Mouse (Mus musculus): ENCODE results near the gene Ccdc85c.

Ccdc85c gene

GRCm38 (mm10) chr12:108237300-108238006 is 37.8 kb downstream of the Ccdc85c start:
- DNase-seq = no peak

DNA sequence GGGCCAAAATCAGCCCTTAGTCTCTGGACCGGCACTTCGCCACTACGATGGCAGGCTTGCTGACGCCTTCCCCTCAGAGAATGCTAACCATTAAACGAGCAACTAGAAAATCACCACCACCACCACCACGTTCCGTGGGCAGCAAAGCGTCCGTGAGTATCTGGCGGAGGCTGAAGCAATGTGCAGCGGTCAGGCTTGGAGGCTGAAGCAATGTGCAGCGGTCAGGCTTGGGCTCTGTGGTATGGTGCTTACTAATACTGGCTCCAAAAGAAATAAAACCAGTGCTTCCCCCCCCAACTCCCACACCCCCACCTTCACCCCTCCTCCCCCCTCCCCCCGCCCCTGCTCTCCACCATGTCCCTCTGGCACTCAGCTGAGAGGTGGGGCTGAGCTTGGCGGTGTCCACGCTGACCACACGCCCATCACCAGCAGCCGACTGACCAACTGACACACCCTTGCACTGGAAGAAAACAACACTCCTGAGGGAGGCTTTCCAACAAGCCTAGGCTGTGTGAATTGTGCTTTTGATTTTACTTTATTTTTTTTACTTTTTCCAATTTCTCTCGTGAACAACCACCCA is 39.2 kb downstream of the Ccdc85c start:
- no peak for DNase-seq

DNA sequence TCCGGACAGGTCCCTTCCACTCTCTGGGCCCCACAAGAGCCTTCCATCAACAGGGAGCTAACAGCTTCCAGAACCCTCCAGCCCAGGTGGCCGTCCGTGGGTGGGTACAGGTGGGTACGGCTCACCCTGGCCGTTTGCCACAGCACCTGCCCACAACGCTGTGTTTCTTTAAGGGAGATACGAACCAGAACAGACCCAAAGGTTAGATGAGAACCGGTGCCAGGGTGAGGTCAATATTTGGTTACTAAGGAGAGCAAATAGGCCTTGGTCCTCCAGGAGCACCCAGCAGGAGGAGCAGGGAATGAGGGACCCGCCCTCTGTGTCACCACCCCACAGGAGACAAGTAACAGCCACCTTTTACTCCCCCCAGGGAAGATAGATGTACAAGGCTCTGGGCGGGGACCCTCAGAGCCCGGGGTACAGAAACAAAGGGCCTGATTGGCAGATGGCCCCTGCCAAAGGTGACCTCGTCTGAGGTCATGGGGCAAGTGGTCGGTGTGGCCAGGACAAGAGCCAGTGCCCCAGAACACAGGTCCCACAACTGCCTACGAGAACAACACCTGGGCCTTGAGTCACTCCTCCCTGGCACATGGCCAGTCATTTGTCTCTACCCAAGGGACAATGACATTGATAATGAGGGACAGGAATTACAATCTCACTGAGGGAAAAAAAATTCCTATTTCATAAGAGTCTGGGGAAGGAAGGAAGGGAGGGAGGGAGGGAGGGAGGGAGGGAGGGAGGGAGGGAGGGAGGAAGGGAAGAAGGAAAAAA is 40.2 kb downstream of the Ccdc85c start:
- no peak for DNase-seq

GRCm38 (mm10) chr12:108233736-108234135 is 41.5 kb downstream of the Ccdc85c start:
- DNase-seq = no peak

GRCm38 (mm10) chr12:108231901-108232300 is 43.3 kb downstream of the Ccdc85c start:
- DNase-seq = no peak

GRCm38 (mm10) chr12:108230821-108231794 is 44.1 kb downstream of the Ccdc85c start:
- no peak for DNase-seq

- DNase-seq = no peak
Measured at GRCm38 (mm10) chr12:108230077-108230476, 45.1 kb downstream of the Ccdc85c start.

DNA sequence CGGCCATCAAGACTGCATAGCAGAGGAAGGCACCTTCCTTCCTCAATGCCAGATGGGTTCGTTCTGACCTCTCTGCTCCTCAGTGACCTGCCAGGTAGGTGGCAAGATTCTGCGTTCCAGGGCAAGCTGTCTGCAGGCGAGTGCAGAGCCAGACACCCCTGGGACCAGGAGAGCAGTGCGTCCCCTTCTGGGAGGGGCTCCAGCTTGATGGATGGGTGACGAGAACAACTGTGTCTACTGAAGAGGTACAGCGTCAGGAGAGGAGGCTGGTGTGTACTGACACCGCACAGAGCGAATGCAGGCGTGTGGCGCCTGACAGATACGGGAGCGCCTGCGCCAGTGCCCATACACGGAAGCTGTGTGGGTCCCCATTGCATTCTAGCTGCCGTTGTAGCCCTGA is 47.7 kb downstream of the Ccdc85c start:
- DNase-seq = no peak

- no peak for DNase-seq
Measured at GRCm38 (mm10) chr12:108226941-108227340, 48.3 kb downstream of the Ccdc85c start.

DNA sequence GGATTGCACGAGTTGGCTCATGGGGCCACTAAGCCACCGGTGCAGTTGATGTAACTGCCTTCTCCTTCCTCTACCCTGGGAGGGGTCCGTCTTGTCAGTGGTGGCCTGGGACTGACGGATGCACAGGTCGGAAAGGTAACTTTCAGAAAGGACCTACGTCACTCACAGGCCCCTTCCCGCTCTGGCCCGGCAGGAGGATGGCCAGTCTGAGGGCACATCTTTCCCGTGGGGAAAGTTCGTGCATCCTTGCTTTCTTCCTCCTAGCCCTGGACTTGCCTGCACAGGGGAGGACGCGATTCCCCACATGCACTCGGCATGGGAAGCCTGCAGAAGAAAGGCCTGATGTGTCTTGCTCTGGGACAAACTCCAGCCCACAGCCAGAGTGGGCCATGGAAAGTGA is 49.0 kb downstream of the Ccdc85c start:
- DNase-seq = no peak

DNA sequence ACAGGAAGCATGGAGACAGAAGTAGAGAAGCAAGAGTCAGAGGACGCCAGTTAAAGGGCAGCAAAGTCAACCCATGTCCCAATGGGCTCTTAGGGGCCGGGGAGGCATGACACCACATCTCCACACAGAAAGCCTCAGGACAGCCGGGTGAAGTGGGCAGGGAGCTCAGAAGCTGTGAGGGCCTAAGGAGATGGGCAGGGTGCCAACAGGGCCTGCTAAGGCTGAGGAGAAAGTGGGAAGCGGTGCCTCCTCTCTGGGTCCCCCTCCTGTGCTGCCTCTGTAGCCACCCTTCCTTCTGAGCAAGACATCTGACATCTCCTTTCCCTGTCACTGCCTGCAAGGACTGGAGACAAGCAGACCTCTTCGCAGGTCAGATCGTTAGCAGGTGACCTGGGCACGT is 49.4 kb downstream of the Ccdc85c start:
- no peak for DNase-seq

GRCm38 (mm10) chr12:108223357-108223756 is 51.9 kb downstream of the Ccdc85c start:
- no peak for DNase-seq

GRCm38 (mm10) chr12:108221712-108222111 is 53.5 kb downstream of the Ccdc85c start:
- no peak for DNase-seq

DNA sequence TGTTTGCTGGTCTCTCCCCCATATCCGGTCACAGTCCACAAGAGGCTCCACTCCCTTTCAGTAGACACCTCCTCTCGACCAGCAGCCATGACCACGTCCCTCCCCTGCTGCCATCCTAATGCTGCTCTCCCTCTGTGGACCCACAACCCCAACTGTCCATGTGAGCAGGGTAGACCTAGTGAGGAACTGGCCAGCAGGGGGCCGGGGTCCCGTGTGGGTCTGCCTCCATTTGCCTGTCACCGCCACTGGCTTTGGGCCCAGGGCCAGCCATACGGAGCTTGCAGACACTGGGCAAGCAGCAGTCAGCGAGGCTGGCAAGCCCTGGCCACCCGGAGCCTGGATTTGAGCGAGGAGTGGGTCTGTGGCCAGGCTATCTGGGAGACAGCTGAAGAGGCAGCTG is 54.0 kb downstream of the Ccdc85c start:
- DNase-seq = no peak

- no peak for DNase-seq
Measured at GRCm38 (mm10) chr12:108220621-108221020, 54.6 kb downstream of the Ccdc85c start.

GRCm38 (mm10) chr12:108219825-108220616 is 55.2 kb downstream of the Ccdc85c start:
- DNase-seq = no peak

DNA sequence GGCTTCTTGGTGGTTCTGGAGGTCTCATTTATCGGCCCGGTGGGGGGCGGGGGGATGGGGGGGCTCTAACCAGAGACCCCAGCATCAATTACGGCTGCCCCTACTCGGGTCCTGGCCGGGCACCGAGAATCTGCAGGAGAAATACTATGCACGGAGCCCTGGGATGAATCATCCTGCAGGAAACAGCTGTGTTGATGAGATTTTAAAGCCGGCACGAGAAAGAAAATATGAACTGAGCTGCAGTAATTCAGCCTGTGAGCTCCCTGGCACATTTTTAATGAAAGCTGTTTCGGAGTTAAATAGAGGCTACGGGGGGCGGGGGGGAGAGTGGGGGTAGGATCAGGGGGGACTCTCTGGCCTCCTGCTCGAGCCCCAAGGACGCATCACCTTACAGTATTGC is 56.1 kb downstream of the Ccdc85c start:
- peak; percentile 21 for DNase-seq

DNA sequence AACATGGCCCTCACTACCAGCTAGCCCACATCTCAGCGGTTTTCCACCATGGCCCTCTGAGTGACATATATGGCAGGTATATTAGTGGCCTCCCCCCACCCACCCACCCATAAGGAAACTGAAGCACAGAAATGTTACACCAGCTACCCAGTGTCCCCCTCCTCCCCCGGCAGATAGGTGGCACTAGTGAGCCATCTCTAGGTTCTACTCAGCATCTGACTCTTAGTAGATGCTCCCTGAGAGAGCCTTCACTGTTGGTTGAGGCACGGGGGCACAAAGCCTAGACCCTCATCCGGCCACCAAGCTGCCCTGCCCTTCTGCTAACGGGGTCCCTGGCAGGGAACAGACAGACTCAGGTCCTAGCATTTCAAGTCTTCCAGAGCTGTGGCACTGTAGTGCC is 57.7 kb downstream of the Ccdc85c start:
- DNase-seq = peak; percentile 48

- no peak for DNase-seq
Measured at GRCm38 (mm10) chr12:108216611-108217370, 58.4 kb downstream of the Ccdc85c start.

DNA sequence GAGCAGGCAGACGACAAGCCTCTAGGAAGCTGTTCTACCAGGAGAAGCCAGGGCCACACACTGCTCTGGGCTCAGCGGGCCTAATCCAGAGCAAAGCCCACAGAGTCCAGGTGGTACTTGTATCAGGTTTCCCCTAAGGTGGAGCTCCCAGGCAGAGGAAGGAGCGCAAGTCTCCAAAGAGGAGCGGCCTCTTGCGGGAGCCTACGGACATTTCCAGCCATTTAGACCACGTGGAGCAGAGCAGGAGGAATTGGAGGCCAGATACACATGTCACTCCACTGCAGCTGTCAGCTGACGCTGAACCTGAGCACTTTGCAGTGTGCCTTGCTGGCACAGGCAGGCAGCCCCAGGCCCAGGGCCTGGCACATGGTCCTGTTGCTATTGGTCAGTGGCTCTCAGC is 60.1 kb downstream of the Ccdc85c start:
- DNase-seq = no peak
